18 mouse cellular contexts compared by ENCODE assay signal in genomic region chr2:167058814-167059387, GRCm38 (mm10). TPM values are rescaled to one million over a fixed set of nuclear protein-coding genes. Genes with fewer than 3 reads are reported as not detected.
DNase-seq lines count a peak whose midpoint lies in the region; ATAC-seq and TF ChIP-seq lines count a peak whose summit lies in the region.
"Had no signal": no experiment of that assay in that cellular context is flagged by ENCODE, and none has a peak within 500 bp of the region (broad histone marks: within the 10 kb centered on the region; RNA-seq: fewer than 3 reads in every experiment).

No protein-coding gene starts in this region.

- no peak overlapping the region for H3K4me3 ChIP-seq in heart, postnatal 0 days (ENCODE audit: low read depth, low read length)
- no peak overlapping the region for H3K4me3 ChIP-seq in heart, embryonic 10.5 days
- H3K4me3 ChIP-seq in liver, embryonic 13.5 days (replicated peaks) = no peak overlapping the region
- peak overlapping the region; percentile 7; the same call in 1 of the 2 replicates for H3K4me3 ChIP-seq in bone marrow macrophage, adult 2 months (ENCODE audit: insufficient read depth, low read length)
- H3K4me3 ChIP-seq: embryonic facial prominence, embryonic 12.5 days had no signal

- H3K27me3 ChIP-seq in heart, postnatal 0 days (ENCODE audit: control insufficient read depth, insufficient read depth, low read length) = no peaks in the 10 kb centered on the region
- no peaks in the 10 kb centered on the region for H3K27me3 ChIP-seq in heart, embryonic 10.5 days (ENCODE audit: insufficient read depth, poor library complexity, severe bottlenecking)
- H3K27me3 ChIP-seq in liver, embryonic 13.5 days = no peaks in the 10 kb centered on the region
- H3K27me3 ChIP-seq: embryonic facial prominence, embryonic 12.5 days had no signal

- TF ChIP-seq CTCF in heart, postnatal 0 days (IDR thresholded peaks at IDR 0.05; ENCODE audit: low read depth) = no peak
- TF ChIP-seq CTCF in bone marrow macrophage, adult 2 months (IDR thresholded peaks at IDR 0.05; ENCODE audit: low read depth, low read length) = no peak

- H3K9me3 ChIP-seq in heart, postnatal 0 days (replicated peaks; ENCODE audit: control insufficient read depth, low read length) = no peaks in the 10 kb centered on the region
- no peaks in the 10 kb centered on the region for H3K9me3 ChIP-seq in heart, embryonic 10.5 days
- H3K9me3 ChIP-seq in liver, embryonic 13.5 days (replicated peaks) = no peaks in the 10 kb centered on the region
- H3K9me3 ChIP-seq: embryonic facial prominence, embryonic 12.5 days; hindbrain, embryonic 10.5 days had no signal

- peaks cover 8% of the 10 kb centered on the region for H3K4me1 ChIP-seq in heart, postnatal 0 days (ENCODE audit: control insufficient read depth, insufficient read depth)
- H3K4me1 ChIP-seq in heart, embryonic 10.5 days = peaks cover 16% of the 10 kb centered on the region
- peaks cover 59% of the 10 kb centered on the region for H3K4me1 ChIP-seq in liver, embryonic 13.5 days (replicated peaks)
- H3K4me1 ChIP-seq in bone marrow macrophage, adult 2 months (ENCODE audit: control insufficient read depth, insufficient read depth, low read length) = peaks cover 48% of the 10 kb centered on the region

- DNase-seq in heart, postnatal 0 days (ENCODE audit: low spot score) = no peak
- no peak for DNase-seq in heart, embryonic 10.5 days (ENCODE audit: low spot score)
- no peak for DNase-seq in liver, embryonic 13.5 days
- no peak for DNase-seq in liver
- DNase-seq in thymus, postnatal 10 days (ENCODE audit: low spot score in 2 of 2) = no peak
- DNase-seq: adrenal gland, postnatal 25 days; cerebellum, adult 8-10 months; forebrain, postnatal 0 days; layer of hippocampus, postnatal 36 days; left cerebral cortex, postnatal 4 days; lung, postnatal 10 days; thymus, adult 18-20 months had no signal

- peaks cover 45% of the 10 kb centered on the region for H3K36me3 ChIP-seq in heart, postnatal 0 days (replicated peaks; ENCODE audit: control insufficient read depth, insufficient read depth, low read length)
- H3K36me3 ChIP-seq in heart, embryonic 10.5 days = peaks cover 46% of the 10 kb centered on the region
- H3K36me3 ChIP-seq in liver, embryonic 13.5 days = peaks cover 57% of the 10 kb centered on the region

- TF ChIP-seq POLR2A in bone marrow macrophage, adult 2 months (IDR thresholded peaks at IDR 0.05; ENCODE audit: borderline replicate concordance, low read depth, low read length) = no peak

- TF ChIP-seq EP300 in heart, postnatal 0 days (IDR thresholded peaks at IDR 0.05; ENCODE audit: low read depth) = no peak

- 0 out of 2 replicates have a peak overlapping the region, but pooled peaks have one; percentile 13 for H3K4me2 ChIP-seq in heart, postnatal 0 days (ENCODE audit: low read depth, low read length)
- no peak overlapping the region for H3K4me2 ChIP-seq in liver, embryonic 13.5 days
- H3K4me2 ChIP-seq: embryonic facial prominence, embryonic 12.5 days had no signal

- 68% methylated on average over 3 of the region's 3 CpGs for WGBS in heart, postnatal 0 days
- 65% methylated on average over 3 of the region's 3 CpGs for WGBS in heart, embryonic 10.5 days
- WGBS in liver, embryonic 13.5 days (ENCODE audit: insufficient replicate concordance) = 78% methylated on average over 3 of the region's 3 CpGs

- H3K27ac ChIP-seq in heart, postnatal 0 days (ENCODE audit: low read depth) = peak overlapping the region; percentile 19
- H3K27ac ChIP-seq in heart, embryonic 10.5 days = no peak overlapping the region
- no peak overlapping the region for H3K27ac ChIP-seq in liver, embryonic 13.5 days
- H3K27ac ChIP-seq in bone marrow macrophage, adult 2 months (ENCODE audit: insufficient read depth, low read depth, low read length) = peak overlapping the region; percentile 83
- H3K27ac ChIP-seq: embryonic facial prominence, embryonic 12.5 days; hindbrain, embryonic 10.5 days; liver, embryonic 14.5 days had no signal

- ATAC-seq in heart, postnatal 0 days (ENCODE audit: insufficient read depth, low read depth) = no peak
- no peak for ATAC-seq in liver, embryonic 13.5 days (ENCODE audit: low read depth)
- no peak for ATAC-seq in CD4-positive, CD25-positive, alpha-beta regulatory T cell, adult 4 months
- ATAC-seq: forebrain, postnatal 0 days; inflammation-experienced regulatory T-cells, adult 6 months had no signal

- no peak overlapping the region for H3K9ac ChIP-seq in heart, postnatal 0 days (replicated peaks; ENCODE audit: low read depth, low read length)
- 0 out of 2 replicates have a peak overlapping the region, but pooled peaks have one; percentile 95 for H3K9ac ChIP-seq in liver, embryonic 13.5 days
- H3K9ac ChIP-seq: embryonic facial prominence, embryonic 12.5 days; liver, embryonic 14.5 days had no signal

RNA-seq across cellular contexts. Expression of gene Znfx1, which starts 3.9 kb away (rescaled TPM):
- total RNA-seq in heart, postnatal 0 days (2014; rRNA removed; ENCODE audit: low replicate concordance) = 25.0 and 35.4 TPM in 2 replicates
- 6.0 and 6.9 TPM in 2 replicates for polyA plus RNA-seq in heart, postnatal 0 days (2015; fragmentation: Nextera tagmentation; extraction: Ambion mirVana)
- 6.5 and 7.3 TPM in 2 replicates for polyA plus RNA-seq in heart, embryonic 10.5 days (2016; fragmentation: Nextera tagmentation; extraction: Ambion mirVana)
- polyA plus RNA-seq in liver, embryonic 13.5 days (2015; fragmentation: Nextera tagmentation; extraction: Ambion mirVana) = 7.0 and 8.2 TPM in 2 replicates
- polyA plus RNA-seq in bone marrow macrophage, adult 2 months (2012; ENCODE audit: insufficient read depth, insufficient read length, missing spikeins) = 91.4 and 108 TPM in 2 replicates
- polyA plus RNA-seq in CD4-positive, CD25-positive, alpha-beta regulatory T cell, adult 4 months (2017; shearing (Covaris generic)) = 10 to 100 TPM; 18.1 to 27.6 TPM

RNA-seq across cellular contexts. Expression of gene Ddx27, which starts 43.9 kb away (rescaled TPM):
- total RNA-seq in heart, postnatal 0 days (2014; rRNA removed; ENCODE audit: low replicate concordance) = 11.1 and 13.9 TPM in 2 replicates
- polyA plus RNA-seq in heart, postnatal 0 days (2015; fragmentation: Nextera tagmentation; extraction: Ambion mirVana) = 17.2 and 17.3 TPM in 2 replicates
- 46.4 and 59.4 TPM in 2 replicates for polyA plus RNA-seq in heart, embryonic 10.5 days (2016; fragmentation: Nextera tagmentation; extraction: Ambion mirVana)
- 53.6 and 59.5 TPM in 2 replicates for polyA plus RNA-seq in liver, embryonic 13.5 days (2015; fragmentation: Nextera tagmentation; extraction: Ambion mirVana)
- 20.4 TPM in 2 replicates for polyA plus RNA-seq in bone marrow macrophage, adult 2 months (2012; ENCODE audit: insufficient read depth, insufficient read length, missing spikeins)
- 10 to 100 TPM; 33.4 to 61.0 TPM for polyA plus RNA-seq in CD4-positive, CD25-positive, alpha-beta regulatory T cell, adult 4 months (2017; shearing (Covaris generic))

Comparison
In these comparisons a context has a peak if more than half of its experiments do, and no peak if none do; other contexts are left out.
1. H3K27ac ChIP-seq: peak in heart, postnatal 0 days (single experiment) and bone marrow macrophage, adult 2 months (single experiment); none in heart, embryonic 10.5 days (single experiment) and liver, embryonic 13.5 days (single experiment).